Mouse (Mus musculus): Measurements from ENCODE around the gene Slit3.

- TF ChIP-seq GATA1 (IDR thresholded peaks at IDR 0.05; ENCODE audit: low read length) = no peak
- TF ChIP-seq TAL1 (IDR thresholded peaks at IDR 0.05; ENCODE audit: low read length) = no peak
Observed at GRCm38 (mm10) chr11:35406522-35406921, 285.5 kb downstream of the Slit3 start.
